Mouse (Mus musculus) kidney, postnatal 14 days (tissue): ENCODE measurements around the gene Dnmt3b.
"Not testable (repeated sequence)": the region's sequence is repeated elsewhere in the genome, so short reads cannot be mapped to it uniquely, and the experiment has no call there.

Source experiments
- DNase-seq: peaks from one replicate; pipeline ENCODE4 v3.0.0; 2022; ENCODE audit warnings: mixed read lengths

The Dnmt3b gene

GRCm38 (mm10) chr2:153717861-153718260 is 68.6 kb downstream of the Dnmt3b start:
- not testable (repeated sequence) for DNase-seq

- no peak for DNase-seq
Measured at GRCm38 (mm10) chr2:153723098-153723497, 73.8 kb downstream of the Dnmt3b start.

GRCm38 (mm10) chr2:153724424-153724823 is 75.2 kb downstream of the Dnmt3b start:
- DNase-seq, result no peak

GRCm38 (mm10) chr2:153724871-153725270 is 75.6 kb downstream of the Dnmt3b start:
- no peak for DNase-seq

- no peak for DNase-seq
Measured at GRCm38 (mm10) chr2:153725291-153725690, 76.0 kb downstream of the Dnmt3b start.

- no peak for DNase-seq
Measured at GRCm38 (mm10) chr2:153734033-153734432, 84.8 kb downstream of the Dnmt3b start.
